Mouse (Mus musculus): ENCODE results near the gene Taar7b.

The Taar7b gene

GRCm38 (mm10) chr10:23999639-24000038, at the start of gene Taar7b:
Gene Taar7b (plus strand): TSS chr10:23999939.
- no peak for DNase-seq (ENCODE audit: low spot score in 2 of 2)

GRCm38 (mm10) chr10:23951714-23952113, 48.0 kb upstream of the Taar7b start:
- DNase-seq (ENCODE audit: low spot score in 2 of 2): no peak

- no peak for DNase-seq (ENCODE audit: low spot score in 2 of 2)
These were observed 40.7 kb upstream of the Taar7b start for GRCm38 (mm10) chr10:23959071-23959470.

GRCm38 (mm10) chr10:23960444-23960915, 39.3 kb upstream of the Taar7b start, which contains the start of gene Taar4:
Gene Taar4 (plus strand): TSS chr10:23960494.
- DNase-seq (ENCODE audit: low spot score in 2 of 2): no peak

GRCm38 (mm10) chr10:23963444-23963843, 36.3 kb upstream of the Taar7b start:
- DNase-seq (ENCODE audit: low spot score in 2 of 2): peak in 1 of 2 experiments; percentile 21

GRCm38 (mm10) chr10:23964921-23965610, 34.7 kb upstream of the Taar7b start:
- DNase-seq (ENCODE audit: low spot score in 2 of 2): no peak

GRCm38 (mm10) chr10:23970656-23971165, 29.0 kb upstream of the Taar7b start, which contains the start of gene Taar5:
Gene Taar5 (plus strand): TSS chr10:23970706.
- no peak for DNase-seq (ENCODE audit: low spot score in 2 of 2)

- DNase-seq (ENCODE audit: low spot score in 2 of 2): no peak
These were observed 28.5 kb upstream of the Taar7b start for GRCm38 (mm10) chr10:23971256-23971655.

- DNase-seq (ENCODE audit: low spot score in 2 of 2): no peak
These were observed 21.8 kb upstream of the Taar7b start for GRCm38 (mm10) chr10:23977958-23978357.

- DNase-seq (ENCODE audit: low spot score in 2 of 2): peak; percentile 75 to 86
These were observed 20.6 kb upstream of the Taar7b start for GRCm38 (mm10) chr10:23978901-23979705.

GRCm38 (mm10) chr10:23985546-23985945, 14.2 kb upstream of the Taar7b start, which contains the start of gene Taar6:
Gene Taar6 (minus strand): TSS chr10:23985646.
- no peak for DNase-seq (ENCODE audit: low spot score in 2 of 2)

GRCm38 (mm10) chr10:23986419-23986818, 13.3 kb upstream of the Taar7b start:
- DNase-seq (ENCODE audit: low spot score in 2 of 2): no peak

- DNase-seq (ENCODE audit: low spot score in 2 of 2): no peak
These were observed 6.4 kb upstream of the Taar7b start, which contains the start of gene Taar7a for GRCm38 (mm10) chr10:23993381-23993780. Gene Taar7a (minus strand): TSS chr10:23993481.

GRCm38 (mm10) chr10:24006442-24006841, 6.7 kb downstream of the Taar7b start:
- DNase-seq (ENCODE audit: low spot score in 2 of 2): no peak

GRCm38 (mm10) chr10:24007034-24007433, 7.3 kb downstream of the Taar7b start:
- no peak for DNase-seq (ENCODE audit: low spot score in 2 of 2)

- DNase-seq (ENCODE audit: low spot score in 2 of 2): no peak
These were observed 8.4 kb downstream of the Taar7b start for GRCm38 (mm10) chr10:24008143-24008542.

GRCm38 (mm10) chr10:24026922-24027321, 27.2 kb downstream of the Taar7b start, which contains the start of gene Taar7d:
Gene Taar7d (plus strand): TSS chr10:24027222.
- DNase-seq (ENCODE audit: low spot score in 2 of 2): no peak

- no peak for DNase-seq (ENCODE audit: low spot score in 2 of 2)
These were observed 31.6 kb downstream of the Taar7b start for GRCm38 (mm10) chr10:24031347-24031746.

- no peak for DNase-seq (ENCODE audit: low spot score in 2 of 2)
These were observed 37.6 kb downstream of the Taar7b start, which contains the start of gene Taar7e for GRCm38 (mm10) chr10:24037314-24037713. Gene Taar7e (plus strand): TSS chr10:24037614.

GRCm38 (mm10) chr10:24040120-24040869, 40.6 kb downstream of the Taar7b start:
- DNase-seq (ENCODE audit: low spot score in 2 of 2): no peak

- DNase-seq (ENCODE audit: low spot score in 2 of 2): no peak
These were observed 49.5 kb downstream of the Taar7b start, which contains the start of gene Taar7f for GRCm38 (mm10) chr10:24049210-24049609. Gene Taar7f (plus strand): TSS chr10:24049510.
